Mouse (Mus musculus) lung, postnatal 0 days (tissue): ENCODE results near the gene Gpr161.

Source experiments
- CTCF ChIP-seq: IDR thresholded peaks from 2 replicates; pipeline ENCODE4 v1.5.1; 2016; ENCODE audit warnings: antibody characterized with exemption, mild to moderate bottlenecking
- EP300 ChIP-seq: IDR thresholded peaks from 2 replicates; pipeline ENCODE4 v1.6.1; 2016; ENCODE audit warnings: antibody characterized with exemption, mild to moderate bottlenecking, control low read depth

GRCm38 (mm10) chr1:165365057-165365456 is 69.5 kb downstream of the Gpr161 start:
- TF ChIP-seq CTCF (peak; percentile 28; the same call in 1 of the 2 replicates), EP300 (no peak)
